Mouse (Mus musculus) cerebellum, adult 2 months (tissue): Measurements from ENCODE around the gene Sik2. TPM values are rescaled to one million over a fixed set of nuclear protein-coding genes. Genes with fewer than 3 reads are reported as not detected.

Experiments
- DNase-seq, 2 experiments: peaks; one replicate each; pipeline ENCODE4 v3.0.0; 2021
- H3K27ac ChIP-seq: fragments of 200-500 bp; 2 replicates; pipeline ENCODE4 v1.5.1; 2012; ENCODE audit warnings: low read length, control low read depth, inconsistent platforms; ENCODE audit not compliant: insufficient read depth
- H3K27me3 ChIP-seq: fragments of 200-500 bp; 2 replicates; pipeline ENCODE4 v1.6.1; 2012; ENCODE audit warnings: inconsistent platforms, mild to moderate bottlenecking, low read length, moderate library complexity; ENCODE audit not compliant: control insufficient read depth, insufficient read depth
- H3K4me1 ChIP-seq: fragments of 200-500 bp; 2 replicates; pipeline ENCODE4 v1.6.1; 2011; ENCODE audit warnings: low read length; ENCODE audit not compliant: control insufficient read depth, insufficient read depth
- H3K4me3 ChIP-seq: fragments of 200-500 bp; replicated peaks from 2 replicates; pipeline ENCODE3; 2011; ENCODE audit warnings: mild to moderate bottlenecking, low read depth, low read length, control low read depth; ENCODE audit not compliant: insufficient read depth
- CTCF ChIP-seq: fragments of 200-500 bp; IDR thresholded peaks from 2 replicates; pipeline ENCODE4 v1.5.1; 2011; ENCODE audit warnings: low read depth, mild to moderate bottlenecking, control low read depth, low read length, moderate library complexity, borderline replicate concordance; ENCODE audit not compliant: insufficient read depth
- POLR2A ChIP-seq: fragments of 200-500 bp; IDR thresholded peaks from 2 replicates; pipeline ENCODE4 v1.6.1; 2011; ENCODE audit warnings: low read length, control low read depth, borderline replicate concordance; ENCODE audit not compliant: insufficient read depth
- WGBS: fragments of 180-500 bp; shearing (Covaris S2); methylation state at CpG from one replicate; pipeline ENCODE4 v1.1.7; 2018; 5-methylcytosine and 5-hydroxymethylcytosine counted together
- polyA plus RNA-seq: library from polyadenylated mRNA; depleted of rRNA; stranded (reverse); fragments of >200 nt; gene quantifications from 2 replicates; pipeline ENCODE4 v1.2.3, GENCODE M21; 2012

Gene Sik2
- polyA plus RNA-seq, 1 experiment = 23.6 TPM

DNA sequence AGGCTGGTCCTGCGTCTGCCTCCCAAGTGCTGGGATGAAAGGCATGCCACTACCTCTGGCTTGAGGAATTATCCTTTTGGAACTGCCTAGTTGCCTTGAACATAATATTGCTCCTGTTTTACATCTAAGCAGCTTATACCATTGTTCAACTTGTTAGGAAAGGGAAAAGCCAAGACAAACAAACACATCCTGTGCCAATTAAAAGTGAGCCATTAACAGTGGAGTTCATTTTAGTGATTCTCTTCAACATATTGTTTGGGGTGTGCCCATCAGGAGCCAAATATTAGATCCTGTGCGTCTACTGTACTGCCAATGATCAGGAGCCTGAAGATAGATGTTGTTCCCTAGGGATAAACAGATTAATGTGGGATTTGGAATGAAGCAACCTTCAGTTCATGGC is 126.7 kb downstream of the Sik2 start:
- DNase-seq = no peak
- H3K27ac ChIP-seq = no peak overlapping the region
- no peaks in the 10 kb centered on the region for H3K27me3 ChIP-seq
- WGBS = 84% methylated on average over 2 of the region's 2 CpGs
- TF ChIP-seq POLR2A (no peak), CTCF (no peak)
- H3K4me3 ChIP-seq = no peak overlapping the region
- H3K4me1 ChIP-seq = peaks cover 22% of the 10 kb centered on the region

DNA sequence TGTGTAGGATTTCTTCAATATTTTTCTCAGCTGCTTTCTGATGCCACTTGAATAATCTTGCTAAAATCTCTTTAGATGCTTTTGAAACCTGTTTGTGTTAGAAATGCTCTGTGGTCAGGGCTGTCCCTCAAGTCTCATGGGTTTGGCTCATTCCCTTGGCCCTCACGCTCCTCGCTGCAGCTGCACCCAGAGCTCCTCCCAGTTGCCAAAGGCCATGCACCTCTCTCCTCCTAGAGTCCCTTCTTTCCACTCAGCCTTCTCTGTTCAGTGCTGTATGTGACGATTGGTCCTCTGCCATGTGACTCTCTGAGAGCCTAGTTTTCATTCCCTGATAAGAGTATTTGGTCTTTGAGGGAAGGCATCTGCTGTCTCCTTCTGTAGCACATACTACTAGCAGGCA is 131.4 kb downstream of the Sik2 start:
- Histone ChIP-seq H3K27me3 (no peaks in the 10 kb centered on the region), H3K4me1 (peaks cover 6% of the 10 kb centered on the region), H3K4me3 (no peak overlapping the region), H3K27ac (no peak overlapping the region)
- TF ChIP-seq POLR2A (no peak), CTCF (no peak)
- 77% methylated on average over 3 of the region's 3 CpGs for WGBS
- no peak for DNase-seq

DNA sequence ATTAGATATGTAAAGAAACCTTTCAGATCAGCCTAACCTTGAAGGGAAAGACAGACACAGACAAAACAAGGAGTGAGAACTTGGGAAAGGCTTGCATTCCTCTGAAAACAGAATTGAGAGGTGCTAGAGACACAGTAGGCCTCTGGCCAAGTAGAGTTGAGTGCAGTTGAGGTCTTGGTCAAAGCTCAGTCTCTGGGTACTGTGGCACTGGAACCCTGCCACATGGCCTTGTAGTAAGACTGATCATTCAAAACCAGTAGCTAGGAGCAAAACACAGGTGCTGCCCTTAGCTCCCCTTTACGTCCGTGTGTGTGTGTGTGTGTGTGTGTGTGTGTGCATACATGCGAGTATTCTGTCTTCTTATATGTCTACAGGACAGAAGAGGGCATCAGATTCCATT is 132.6 kb downstream of the Sik2 start:
- TF ChIP-seq CTCF = no peak
- Histone ChIP-seq H3K4me1 (peaks cover 6% of the 10 kb centered on the region), H3K27me3 (no peaks in the 10 kb centered on the region), H3K27ac (no peak overlapping the region), H3K4me3 (no peak overlapping the region)
- DNase-seq = no peak
- 93% methylated on average over 3 of the region's 3 CpGs for WGBS

DNA sequence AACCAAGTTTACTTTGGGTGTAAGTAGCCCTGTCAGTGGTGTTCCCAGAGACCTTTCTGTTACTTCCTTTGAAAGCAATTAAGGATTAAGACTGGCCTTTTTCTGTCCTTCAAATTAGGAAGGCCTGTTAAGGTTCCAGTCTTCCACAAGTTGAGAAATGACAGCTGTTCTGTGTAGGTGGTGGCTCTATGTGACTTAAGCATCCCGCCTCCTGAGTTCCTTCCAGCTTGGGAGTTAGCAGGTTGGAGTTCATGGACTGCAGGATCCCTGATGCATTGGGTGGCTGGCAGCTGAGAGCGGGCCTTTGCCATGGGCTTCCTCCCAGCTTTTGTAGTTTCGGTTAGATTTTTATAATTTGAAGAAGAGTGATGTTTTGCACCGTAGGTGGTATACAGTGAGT is 133.4 kb downstream of the Sik2 start:
- H3K4me1 ChIP-seq = peaks cover 11% of the 10 kb centered on the region
- no peak for DNase-seq
- TF ChIP-seq POLR2A (no peak), CTCF (no peak)
- H3K27me3 ChIP-seq = no peaks in the 10 kb centered on the region
- 93% methylated on average over 4 of the region's 4 CpGs for WGBS
- H3K27ac ChIP-seq = no peak overlapping the region
- H3K4me3 ChIP-seq = no peak overlapping the region

DNA sequence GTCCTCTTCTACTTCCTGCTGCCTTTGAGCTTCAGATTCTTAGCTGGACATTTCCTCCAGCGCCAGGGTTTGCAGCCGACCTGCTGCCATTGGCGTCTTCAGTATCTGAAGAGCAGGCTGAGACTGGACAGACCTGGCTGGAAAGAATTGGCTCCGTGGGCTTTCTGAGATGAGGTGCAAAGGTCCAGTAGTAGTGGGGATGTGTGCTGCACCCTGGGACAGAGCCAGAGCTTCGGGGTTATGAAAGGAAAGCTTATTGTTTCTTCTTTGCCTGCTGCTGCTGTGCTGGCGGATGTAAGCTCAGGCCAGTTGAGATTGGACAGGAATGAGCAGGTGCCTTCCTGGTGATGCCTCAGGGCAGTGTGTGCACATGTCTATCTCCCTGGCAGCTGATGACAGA is 134.8 kb downstream of the Sik2 start:
- 37% methylated on average over 6 of the region's 6 CpGs for WGBS
- TF ChIP-seq CTCF (no peak), POLR2A (no peak)
- Histone ChIP-seq H3K4me1 (peaks cover 12% of the 10 kb centered on the region), H3K4me3 (no peak overlapping the region), H3K27me3 (no peaks in the 10 kb centered on the region), H3K27ac (no peak overlapping the region)
- DNase-seq = no peak

DNA sequence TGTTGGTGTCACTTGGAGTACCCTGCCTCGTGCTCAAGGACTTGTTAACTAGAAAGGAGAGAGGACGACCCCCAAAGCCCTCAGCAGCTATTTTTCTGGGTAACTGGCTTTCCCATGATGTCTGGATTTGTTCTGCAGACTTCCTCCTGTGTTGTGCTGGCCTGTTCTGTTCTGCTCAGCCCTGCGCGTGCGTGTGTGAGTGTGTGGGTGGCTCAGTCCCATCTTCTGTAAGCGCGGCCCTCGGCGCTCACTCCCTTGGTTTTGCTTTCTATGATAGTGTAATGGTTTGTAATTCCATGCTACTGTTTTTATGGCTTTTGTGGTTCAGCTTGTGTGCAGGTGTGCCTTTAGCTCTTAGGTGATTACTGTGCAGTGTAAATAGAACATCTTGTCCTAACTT is 135.7 kb downstream of the Sik2 start:
- no peak for DNase-seq
- no peak overlapping the region for H3K4me3 ChIP-seq
- H3K27ac ChIP-seq = no peak overlapping the region
- TF ChIP-seq CTCF = no peak
- TF ChIP-seq POLR2A = no peak
- H3K27me3 ChIP-seq = no peaks in the 10 kb centered on the region
- peaks cover 19% of the 10 kb centered on the region for H3K4me1 ChIP-seq
- 90% methylated on average over 9 of the region's 9 CpGs for WGBS

DNA sequence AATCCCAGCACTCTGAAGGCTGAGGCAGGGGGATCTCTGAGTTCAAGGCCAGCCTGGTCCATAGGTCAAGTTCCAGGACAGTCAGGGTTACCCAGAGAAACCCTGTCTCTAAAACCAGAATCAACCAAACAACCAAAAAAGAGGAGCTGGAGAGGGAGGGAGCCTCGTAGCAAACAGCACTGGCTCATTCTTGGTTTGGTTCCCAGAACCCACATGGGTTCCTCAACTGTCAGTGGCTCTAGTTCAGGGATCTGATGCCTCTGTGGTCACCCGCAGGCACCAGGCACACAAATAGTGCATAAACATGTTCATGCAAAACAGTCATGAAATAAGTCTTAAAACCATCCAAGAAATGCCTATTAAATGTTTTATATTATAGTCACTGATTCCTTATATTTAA is 140.7 kb downstream of the Sik2 start:
- TF ChIP-seq CTCF = no peak
- no peak for TF ChIP-seq POLR2A
- peak; percentile 75 to 92 for DNase-seq
- 8% methylated on average over 2 of the region's 2 CpGs for WGBS
- Histone ChIP-seq H3K27ac (peak overlapping the region; percentile 70), H3K4me3 (no peak overlapping the region), H3K27me3 (no peaks in the 10 kb centered on the region), H3K4me1 (peaks cover 21% of the 10 kb centered on the region)

DNA sequence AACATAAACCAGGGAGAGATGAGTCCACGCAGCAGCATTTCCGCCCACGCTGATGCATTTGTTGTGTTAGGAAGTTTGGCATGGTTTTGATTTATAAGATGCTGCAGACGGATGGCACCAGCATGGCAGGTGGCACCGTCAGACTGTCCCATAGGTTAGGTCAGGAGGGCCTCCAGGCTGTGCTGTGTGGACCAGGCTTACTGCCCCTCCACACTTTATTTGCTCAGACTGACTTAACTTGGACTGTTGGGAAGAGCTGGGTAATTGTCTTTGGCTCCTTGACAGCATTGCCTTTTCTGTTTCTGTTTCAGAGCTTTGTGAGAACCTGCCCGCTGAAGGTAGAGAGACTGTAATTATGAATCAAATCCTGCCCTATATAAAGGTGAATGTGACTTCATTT is 141.9 kb downstream of the Sik2 start:
- Histone ChIP-seq H3K27ac (0 out of 2 replicates have a peak overlapping the region, but pooled peaks have one; percentile 62), H3K4me3 (no peak overlapping the region), H3K27me3 (no peaks in the 10 kb centered on the region), H3K4me1 (peaks cover 24% of the 10 kb centered on the region)
- no peak for TF ChIP-seq CTCF
- TF ChIP-seq POLR2A = no peak
- peak in 1 of 2 experiments; percentile 53 for DNase-seq
- WGBS = 34% methylated on average over 6 of the region's 6 CpGs
